Mouse (Mus musculus): ENCODE data around the gene Cyth3.

Cyth3 gene

DNA sequence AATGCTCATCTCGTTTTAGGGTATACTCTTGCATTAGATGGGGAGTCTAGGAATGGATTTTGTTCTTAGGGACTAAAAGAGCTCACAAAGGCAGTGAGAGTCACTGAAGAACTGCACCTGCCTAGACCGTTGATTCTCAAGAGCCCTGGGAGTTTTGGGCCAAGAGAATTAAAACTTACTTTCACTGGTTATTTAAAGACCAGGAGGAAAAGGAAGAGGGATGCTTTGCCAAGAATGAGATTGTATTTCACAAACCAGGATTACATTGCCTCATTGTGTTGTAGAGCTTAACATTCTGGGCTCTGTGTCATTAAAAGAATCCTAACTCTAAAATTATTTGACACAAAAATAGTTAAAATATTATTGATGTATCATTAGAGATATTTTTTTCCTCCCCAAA, 43.3 kb downstream of the Cyth3 start:
- no peak for DNase-seq (ENCODE audit: low spot score in 2 of 2)

DNA sequence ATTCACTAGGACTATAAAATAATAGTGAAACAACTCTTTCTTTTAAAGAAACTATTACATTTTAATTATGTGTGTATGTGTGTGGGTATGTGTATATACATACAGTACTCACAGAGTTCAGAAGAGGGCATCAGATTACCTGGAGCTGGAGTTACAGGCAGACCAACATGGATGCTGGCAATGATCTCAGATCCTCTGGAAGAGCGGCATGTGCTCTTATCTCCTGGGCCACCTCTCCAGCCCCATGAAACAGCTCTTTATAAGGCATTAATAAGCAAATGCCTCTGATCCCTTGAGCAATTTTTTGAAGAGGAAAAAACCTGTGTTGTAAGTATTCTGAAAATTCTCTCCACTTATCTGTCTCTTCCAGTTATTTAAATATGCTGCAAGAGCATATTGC, 43.8 kb downstream of the Cyth3 start:
- DNase-seq (ENCODE audit: low spot score in 2 of 2) = no peak

DNA sequence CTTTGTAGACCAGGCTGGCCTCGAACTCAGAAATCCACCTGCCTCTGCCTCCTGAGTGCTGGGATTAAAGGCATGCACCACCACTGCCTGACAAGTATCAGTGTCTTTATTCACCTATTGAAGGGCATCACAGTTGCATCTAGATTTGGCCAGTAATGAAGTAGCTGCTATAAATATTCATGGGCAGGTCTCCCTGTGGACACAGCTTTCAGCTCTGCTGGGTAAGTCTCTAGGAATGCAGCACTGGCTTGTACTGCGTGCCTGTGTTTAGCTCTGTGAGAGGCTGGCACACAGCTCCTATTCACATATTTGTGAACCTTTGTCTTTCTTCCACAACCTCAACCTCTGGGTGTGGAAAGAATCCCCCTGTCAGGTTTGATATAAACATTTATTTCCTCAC, 46.6 kb downstream of the Cyth3 start:
- DNase-seq (ENCODE audit: low spot score in 2 of 2) = no peak

DNA sequence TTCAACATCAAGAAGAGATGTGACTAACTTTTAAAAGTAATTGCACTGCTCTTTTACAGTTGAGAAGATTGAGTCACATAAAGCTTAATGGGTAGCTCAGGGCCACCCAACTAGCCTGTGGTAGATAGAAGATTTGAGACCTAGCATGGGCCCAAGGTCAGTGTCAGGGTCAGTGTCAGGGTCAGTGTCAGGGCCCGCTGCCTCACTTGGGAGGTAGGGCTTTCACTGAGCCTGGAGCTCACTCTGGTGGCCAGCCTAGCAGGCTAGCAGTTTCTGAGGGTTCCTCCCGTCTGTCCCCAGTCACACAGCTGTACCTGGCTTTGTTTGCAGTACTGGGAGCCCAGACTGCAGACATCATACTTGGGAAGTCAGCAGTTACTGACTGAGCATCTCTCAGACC, 47.1 kb downstream of the Cyth3 start:
- no peak for DNase-seq (ENCODE audit: low spot score in 2 of 2)

DNA sequence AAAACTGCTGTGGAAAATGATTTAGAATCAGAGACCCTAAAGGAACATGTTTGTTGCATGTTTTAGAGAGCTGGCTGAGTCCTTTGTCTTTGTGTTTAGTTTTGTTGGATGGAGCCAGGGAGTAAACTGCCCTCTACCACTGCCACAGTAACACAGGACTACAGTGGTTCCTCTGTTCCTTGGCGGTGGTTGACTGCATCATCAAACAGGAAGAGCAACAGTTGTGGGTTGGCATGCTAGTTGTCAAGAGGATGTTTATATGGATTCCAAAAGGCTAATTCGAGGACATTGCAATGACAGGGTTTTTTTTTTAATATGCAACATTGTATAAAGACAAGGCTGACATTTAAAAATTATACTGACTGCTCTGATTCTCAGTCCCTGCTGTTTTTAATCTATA, 47.6 kb downstream of the Cyth3 start:
- DNase-seq (ENCODE audit: low spot score in 2 of 2) = no peak

DNA sequence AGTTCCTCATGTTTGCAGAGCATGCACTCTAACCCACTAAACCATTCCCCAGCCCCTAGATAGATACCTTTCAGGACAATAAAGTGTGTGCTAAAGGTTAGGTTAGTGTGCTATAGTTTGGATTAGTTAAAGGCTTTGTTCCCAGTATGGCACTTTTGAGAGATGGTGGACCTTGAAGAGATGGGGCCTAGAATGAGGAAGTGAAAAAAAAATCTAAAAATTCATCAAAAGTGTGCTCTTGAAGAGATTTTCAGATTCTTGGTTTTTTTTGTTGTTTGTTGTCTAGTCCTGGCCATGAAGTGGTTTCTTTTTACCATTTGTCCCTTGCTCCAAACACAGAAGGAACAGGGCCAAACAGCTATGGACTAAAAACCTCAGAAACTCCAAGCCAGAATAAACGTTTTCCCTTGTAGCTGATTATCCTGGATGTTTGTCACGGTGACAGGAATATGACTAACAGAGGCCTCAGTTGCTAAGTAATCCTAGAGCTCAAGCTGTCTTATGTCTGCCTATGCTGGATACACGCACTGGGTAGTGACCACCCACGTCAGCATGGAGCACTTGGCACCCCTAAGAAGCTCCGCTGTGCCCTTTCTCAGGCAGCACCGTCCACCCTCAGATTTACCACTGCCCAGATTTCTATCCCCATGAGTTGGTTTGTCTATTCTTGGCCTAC, 48.6 kb downstream of the Cyth3 start:
- no peak for DNase-seq (ENCODE audit: low spot score in 2 of 2)

DNA sequence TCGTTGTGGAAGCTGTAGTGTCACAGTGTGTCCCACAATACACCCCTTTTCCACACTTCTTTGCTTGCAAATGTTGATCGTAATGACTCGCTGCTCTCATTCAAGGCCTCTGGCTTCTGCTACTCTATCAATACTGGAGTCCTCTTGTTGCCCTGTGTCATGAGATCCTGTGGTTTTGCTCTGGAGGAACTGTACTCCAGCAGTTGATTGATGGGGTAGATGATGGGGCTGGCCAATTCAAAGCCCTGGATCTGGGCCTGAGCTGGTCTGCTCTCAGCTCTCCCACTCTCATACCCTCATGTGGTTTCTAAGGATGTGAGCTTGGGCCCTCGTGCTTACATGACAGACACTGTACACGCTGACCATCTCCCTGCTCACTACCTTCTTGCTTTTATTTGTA, 52.3 kb downstream of the Cyth3 start:
- DNase-seq (ENCODE audit: low spot score in 2 of 2) = no peak

DNA sequence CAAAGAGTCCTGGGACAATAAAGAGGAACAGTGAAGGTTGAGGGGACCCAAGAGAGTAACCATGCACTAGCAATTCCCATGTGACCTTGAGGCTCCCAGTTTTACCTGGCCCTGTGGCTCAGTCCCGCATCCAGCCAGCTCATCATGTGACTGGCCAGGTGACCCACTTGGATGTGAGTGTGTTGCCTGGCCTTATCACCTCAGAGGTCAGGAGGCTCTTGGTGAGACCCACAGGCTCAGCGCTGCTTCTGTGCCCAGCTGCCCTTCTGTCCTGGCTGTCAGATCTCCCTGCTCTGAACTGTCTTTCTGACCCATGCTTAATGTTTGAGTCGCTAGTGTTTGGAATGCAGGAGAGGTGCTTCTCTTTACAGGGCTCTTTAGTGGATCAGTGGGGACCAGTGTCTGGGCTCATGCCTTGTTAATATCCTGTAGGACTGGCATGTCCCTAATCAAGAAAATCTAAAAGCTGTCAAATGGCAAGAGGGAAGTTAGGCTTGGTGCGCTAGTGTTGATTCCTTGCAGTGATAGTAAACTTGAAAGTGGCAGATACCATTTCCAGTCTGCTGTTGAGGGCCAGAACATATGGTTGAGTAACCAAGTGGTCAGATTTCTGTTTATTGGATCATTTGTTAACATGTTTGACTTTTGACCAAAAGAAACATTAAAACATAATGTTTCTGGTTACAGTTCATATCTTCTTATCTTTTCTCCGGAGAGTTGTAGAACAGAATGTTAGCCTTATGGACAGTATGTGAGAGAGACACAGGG, 54.2 kb downstream of the Cyth3 start:
- DNase-seq (ENCODE audit: low spot score in 2 of 2) = no peak

DNA sequence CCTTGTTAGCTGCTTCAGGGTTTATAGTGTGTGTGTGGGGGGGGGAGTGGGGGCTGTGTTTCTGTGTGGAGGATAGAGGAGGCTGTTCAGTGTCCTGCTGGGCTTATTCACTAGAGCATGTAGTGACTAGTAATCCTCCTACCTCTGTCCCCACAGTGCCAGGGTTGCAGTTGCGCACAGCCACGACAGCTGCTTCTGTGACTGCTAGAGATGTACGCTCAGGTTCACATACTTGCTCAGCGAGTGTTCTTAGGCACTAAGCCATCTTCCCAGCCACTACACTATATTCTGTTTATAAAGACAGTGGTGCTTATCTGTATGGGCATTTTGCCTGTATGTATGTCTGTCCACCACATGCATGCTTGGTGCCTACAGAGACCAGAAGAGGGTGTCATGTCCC, 55.1 kb downstream of the Cyth3 start:
- no peak for DNase-seq (ENCODE audit: low spot score in 2 of 2)

DNA sequence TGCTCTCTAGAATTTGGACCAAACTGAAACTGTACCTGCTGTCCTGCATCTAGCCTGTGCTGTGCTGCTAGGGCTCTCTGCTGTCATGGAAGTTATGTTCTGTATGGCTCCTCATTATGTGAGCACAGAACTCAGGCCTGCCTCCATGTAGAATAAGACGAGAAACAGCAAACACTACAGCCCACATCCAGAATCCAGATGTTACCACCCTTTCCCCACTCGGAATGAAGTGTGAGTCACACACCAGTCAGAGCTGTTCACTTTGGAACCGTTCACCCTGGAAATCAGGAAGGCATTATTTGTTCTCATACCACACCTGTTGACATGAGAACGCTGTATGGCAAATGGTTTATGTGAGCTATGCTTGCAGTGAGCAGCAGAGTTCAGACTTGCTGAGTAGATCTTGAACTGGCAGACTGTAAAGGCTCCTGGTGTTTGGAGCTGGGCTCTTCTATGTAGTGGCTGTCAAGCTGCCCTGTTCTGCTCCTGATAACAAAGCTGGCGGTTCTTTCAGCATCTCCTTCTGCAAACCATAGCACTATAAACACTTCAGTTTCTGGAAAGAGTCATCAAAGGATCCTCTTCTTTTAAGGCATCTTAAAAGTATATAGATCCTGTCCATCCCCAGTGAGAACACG, 56.5 kb downstream of the Cyth3 start:
- no peak for DNase-seq (ENCODE audit: low spot score in 2 of 2)

DNA sequence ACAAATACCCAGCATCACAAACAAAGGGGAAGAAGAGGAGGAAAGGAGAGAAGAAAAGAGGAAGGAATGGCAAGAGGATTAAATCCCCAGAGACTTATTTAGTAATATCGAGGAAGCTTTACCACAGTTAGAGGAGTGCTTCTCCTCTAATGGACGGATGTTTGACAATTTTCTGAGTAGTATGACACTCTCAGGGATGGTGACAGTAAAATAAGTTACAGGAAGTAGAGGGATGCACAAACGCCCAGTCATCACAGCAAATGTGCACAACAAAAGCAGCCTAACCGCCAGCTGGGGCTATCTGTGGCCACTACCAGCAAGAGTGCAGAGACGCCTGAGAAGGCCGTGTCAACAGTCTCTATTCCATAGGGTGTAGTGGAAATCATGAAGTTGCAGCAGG, 57.4 kb downstream of the Cyth3 start:
- DNase-seq (ENCODE audit: low spot score in 2 of 2) = no peak

DNA sequence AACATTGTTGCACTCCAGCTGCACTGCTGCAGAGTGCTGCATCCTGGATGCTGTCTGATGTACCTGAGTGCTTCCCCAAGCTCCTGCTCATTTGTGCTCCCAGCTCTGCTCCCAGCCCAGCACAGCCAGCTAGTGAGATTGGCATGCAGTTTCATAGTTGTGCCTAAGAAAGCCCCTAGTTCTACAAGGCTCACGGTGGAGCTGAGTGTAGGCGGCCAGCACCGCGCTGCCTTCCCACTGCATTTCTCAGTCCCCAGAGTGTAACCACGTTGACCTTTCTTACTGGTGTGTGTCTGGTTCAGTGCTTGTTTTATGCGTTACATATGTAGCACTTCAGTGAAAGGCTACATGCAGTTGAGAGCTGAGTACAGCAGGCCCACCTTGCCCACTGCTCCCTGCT, 61.4 kb downstream of the Cyth3 start:
- DNase-seq (ENCODE audit: low spot score in 2 of 2) = no peak

DNA sequence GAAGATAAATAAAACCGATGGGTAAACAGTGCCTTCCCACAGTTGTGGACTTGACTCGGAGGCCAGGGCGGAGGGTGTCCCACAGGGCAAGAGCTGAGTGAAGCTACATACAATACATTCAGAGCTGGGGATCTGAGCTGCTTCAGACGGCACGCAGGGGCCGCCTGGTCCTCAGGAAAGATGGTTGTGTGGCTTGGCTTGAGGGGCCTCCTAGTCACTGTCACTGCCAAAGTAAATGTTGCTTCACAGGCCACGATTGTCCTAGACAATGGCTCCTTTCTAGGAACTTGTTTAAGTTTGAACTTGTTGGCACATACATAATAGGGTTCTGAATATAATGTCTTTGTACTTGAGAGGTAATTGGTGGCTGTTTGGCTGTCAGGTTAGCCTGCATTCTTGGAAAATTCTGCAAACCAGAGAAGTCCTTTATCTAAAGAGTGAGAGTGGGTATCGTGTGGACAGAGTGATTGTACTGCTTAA, 62.7 kb downstream of the Cyth3 start:
- no peak for DNase-seq (ENCODE audit: low spot score in 2 of 2)

DNA sequence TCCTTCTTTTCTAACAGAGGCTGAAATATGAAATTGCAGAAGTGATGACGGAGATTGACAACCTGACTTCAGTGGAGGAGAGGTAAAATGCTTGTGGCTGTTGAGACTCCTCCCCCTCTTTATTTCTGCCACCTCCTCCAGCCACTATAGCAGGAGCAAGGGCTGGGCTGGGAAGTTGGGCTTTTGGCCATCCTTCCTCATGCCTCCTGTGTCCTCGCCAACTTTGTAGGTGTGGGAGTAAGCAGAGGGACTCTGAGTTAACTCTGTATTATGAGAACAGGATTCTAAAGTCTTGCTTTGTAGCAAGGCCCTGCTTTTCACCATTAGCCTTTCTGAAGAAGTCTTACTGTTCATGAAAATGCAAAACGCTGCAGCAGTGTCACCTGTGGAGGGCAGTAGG, 64.2 kb downstream of the Cyth3 start:
- DNase-seq (ENCODE audit: low spot score in 2 of 2) = no peak

DNA sequence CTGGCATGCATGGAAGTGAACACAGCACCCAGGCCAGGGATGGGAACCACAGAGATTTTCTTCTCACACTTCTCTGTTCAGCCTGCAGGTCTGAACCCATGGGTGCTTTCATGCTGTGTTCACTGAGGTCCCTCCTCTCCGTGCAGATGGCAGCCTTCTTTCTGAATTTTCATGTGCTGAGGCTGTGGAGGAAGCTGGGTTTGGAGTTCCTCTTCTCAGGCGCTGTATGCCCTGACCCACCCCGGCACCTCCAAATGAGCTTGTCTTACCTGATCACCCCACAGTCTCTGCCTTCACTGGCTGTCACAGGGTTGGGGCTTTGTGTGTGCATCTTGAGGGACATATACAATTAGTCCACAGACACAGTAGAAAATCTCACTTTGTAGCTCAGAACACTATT, 65.3 kb downstream of the Cyth3 start:
- no peak for DNase-seq (ENCODE audit: low spot score in 2 of 2)

DNA sequence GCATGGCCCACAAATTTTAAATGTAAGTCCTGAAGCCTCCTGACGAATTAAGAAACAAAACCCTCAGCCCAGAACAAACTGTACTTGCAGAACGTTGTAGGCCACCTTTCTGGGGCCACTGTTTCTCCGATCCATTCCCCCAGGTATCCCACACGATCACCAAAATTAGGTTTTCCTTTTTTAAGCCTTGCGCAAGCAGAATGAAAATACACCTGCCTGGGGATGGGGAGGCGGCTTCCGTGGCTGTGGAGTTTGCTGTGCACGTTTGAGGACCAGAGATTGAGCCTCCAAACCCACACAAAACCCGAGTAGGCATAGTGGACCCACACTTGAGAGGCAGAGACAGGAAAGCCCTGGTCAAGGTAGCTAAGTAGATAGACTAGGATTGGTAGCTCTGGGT, 68.1 kb downstream of the Cyth3 start:
- DNase-seq (ENCODE audit: low spot score in 2 of 2) = no peak

DNA sequence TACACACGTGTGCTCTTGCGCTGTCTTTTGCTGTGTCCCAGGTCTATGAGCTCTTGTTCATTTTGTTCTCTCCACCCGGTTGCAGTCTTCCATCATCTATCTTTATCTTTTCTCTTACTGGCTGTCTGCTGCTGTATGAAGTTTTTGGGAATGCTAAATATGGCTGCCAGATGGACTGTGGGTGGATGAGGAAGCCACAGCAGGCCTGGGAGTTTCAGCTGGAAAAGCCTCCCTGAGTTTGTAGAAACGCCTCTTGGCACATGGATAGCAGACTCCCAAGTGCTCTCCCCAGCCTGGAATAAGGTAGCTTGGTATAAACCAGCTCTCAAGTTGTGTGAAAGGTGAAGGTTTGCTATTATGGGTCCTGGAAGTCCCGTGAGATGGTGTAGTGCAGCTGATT, 68.7 kb downstream of the Cyth3 start:
- DNase-seq (ENCODE audit: low spot score in 2 of 2) = no peak

DNA sequence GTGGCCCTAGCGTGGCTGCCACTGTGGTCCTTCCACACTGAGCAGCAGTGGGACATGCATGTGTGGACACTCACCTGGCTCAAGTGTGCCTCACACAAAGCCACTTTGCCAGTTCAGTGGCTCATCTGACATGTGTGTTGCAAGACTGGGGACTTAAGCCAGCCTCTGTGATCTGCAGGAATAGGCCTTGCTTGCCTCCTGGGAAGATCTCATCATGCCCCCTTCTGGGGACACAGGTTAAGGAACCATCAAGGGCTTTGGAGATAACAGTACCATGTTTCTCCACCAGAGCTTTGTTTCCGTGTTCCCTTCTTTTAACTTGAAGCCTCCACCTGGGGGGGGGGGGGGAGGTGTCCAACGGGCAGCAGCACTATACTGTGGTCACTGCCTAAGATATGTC, 74.1 kb downstream of the Cyth3 start:
- no peak for DNase-seq (ENCODE audit: low spot score in 2 of 2)

DNA sequence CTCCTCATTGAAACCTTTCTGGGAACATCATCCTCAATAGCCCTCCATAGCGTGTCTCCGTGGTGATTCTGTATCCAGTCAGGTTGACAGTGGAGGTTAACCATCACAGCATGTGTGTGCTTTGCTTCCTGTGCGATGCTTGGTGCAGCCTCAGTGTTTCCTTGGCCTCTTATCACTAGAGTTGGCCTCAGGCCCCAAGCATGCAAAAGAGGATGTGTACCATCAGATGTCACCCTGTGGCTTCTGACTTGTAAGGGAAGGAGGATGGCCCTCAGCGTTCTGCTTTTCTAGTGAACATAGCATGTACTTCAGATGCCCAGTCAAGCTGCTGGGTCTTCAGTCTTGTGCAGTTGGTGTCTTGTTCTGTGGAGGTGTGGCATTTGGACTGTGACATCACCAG, 76.2 kb downstream of the Cyth3 start:
- DNase-seq (ENCODE audit: low spot score in 2 of 2) = no peak

DNA sequence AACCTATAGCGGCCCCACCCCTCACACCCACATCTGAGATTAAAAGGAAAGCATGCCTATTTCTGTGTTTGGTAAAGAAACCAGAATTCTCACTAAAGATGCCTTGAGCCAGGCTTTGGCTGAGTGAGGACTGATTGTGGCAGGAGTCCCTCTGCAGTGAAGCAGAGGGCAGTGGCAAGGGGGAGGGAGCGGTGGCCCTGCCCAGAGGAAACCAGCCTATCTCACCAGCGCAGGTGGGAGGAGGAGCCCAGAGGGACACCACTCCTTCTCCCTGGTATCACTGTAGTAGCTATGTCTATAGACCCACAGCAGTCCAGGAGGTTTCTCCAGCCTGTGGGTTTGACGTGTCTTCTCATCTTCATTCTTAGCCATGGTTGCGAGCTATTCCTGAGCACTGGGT, 78.0 kb downstream of the Cyth3 start:
- DNase-seq (ENCODE audit: low spot score in 2 of 2) = no peak

DNA sequence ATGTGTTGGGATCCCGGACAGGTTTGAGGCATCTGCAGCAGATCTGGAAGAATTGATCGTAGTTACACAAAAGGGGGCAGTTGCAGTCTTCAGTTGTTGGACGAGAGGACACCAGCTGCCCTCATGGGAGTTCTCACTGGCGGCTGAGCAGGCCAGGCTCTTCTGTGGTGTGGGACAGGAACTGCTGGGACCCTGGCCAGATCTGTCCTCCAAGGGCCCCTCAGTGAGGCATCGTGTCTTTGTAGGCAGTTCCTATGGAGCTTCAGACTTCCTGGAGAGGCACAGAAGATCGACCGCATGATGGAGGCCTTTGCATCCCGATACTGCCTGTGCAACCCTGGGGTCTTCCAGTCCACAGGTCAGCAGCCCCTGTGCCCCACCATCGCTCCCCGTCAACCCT, 78.8 kb downstream of the Cyth3 start:
- DNase-seq (ENCODE audit: low spot score in 2 of 2) = no peak

DNA sequence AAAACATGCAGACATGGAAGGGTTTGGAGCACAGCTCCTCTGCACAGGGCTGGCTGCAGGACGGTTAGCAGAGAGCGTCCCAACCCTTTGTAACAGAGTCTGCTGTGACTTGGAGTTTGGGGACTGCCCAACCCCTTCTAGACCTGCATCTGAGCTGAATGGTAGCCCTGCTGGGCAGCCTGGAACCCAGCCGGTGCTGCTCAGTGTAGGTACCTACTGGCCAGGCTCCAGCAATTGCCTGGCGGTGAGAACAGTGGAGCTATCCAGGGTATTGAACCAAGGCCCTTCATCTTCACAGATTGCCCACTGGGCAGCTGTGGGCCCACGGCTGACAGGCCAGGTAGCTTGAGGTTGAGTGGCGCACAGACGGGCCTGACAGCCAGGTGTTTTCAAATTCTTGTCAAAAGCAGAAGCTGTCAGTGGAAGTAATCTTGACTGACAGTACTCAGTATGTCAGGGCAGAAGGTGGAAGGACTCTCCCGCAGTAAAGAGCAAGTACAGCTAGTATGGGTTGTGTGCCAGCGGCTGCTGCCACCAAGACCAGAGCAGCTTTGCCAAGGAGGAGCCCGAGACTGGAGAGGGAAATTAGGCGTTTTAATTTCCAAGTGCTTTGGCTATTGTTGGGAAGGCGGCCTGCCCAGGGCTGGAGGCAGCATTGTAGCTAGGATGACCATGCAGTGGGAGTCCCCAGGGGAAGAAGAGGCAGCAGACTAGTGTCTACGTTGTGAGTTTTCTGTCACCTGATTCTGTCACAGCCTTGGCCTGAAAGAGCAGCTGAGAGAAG, 82.8 kb downstream of the Cyth3 start:
- no peak for DNase-seq (ENCODE audit: low spot score in 2 of 2)

DNA sequence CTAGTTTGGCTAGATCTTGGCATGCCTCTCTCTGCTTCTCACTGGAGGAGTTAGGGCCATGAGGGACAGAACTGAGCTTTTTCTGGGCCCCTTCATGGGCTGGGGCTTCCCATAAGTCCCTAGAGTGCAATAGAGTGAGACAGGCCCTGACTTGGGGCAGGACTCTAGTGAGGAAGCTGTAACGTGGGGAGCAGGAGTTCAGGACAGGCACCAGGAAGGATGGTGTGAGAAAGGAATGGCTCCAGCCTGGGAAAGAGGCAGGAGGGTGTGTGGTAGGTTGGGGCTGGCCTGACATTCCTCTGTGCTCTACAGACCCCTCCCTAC, 83.4 kb downstream of the Cyth3 start:
- DNase-seq (ENCODE audit: low spot score in 2 of 2) = no peak
